Mouse (Mus musculus) subcutaneous adipose tissue, adult 2 months (tissue): ENCODE data around the gene Zfp287. TPM values are rescaled to one million over a fixed set of nuclear protein-coding genes. Genes with fewer than 3 reads are reported as not detected.

Experiments
- polyA plus RNA-seq: library from polyadenylated mRNA; depleted of rRNA; stranded (reverse); fragments of >200 nt; gene quantifications from 2 replicates; pipeline ENCODE4 v1.2.3, GENCODE M21; 2012; ENCODE audit warnings: low replicate concordance; rRNA removed

The Zfp287 gene
- 1.7 and 3.8 TPM in 2 replicates for polyA plus RNA-seq

DNA sequence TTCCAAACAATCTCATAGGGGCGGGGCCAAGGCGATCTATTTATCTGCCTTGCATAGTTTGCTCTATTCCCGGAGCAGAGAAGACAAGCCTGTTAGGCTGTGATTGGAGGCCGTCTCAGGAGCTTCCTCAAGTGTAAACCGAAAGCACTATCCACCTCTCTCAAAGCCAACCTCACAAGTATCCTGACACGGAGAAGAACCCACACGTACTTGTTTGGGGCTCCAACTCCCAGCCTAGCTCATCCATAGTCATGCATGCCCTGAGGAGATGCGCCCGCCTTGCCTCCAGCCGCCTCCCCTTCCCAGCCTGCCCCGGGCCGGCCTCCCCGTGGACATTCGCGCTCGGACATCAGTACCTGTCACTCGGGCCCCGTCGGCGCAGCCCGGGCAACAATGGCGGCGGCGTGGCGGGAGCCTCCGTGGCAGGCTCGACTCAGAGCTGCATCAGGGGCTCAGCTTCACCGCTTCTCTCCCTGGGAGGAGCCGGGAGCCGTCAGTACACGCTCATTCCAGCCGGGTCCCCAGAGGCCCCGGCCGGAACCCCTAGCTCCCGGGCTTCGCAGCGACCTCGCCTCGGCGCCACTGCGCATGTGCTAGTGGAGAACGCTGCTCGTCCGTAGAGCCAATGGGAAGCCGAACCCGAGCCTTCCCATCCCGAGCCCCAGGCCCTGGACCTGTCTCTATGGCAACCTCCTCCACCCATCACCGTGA, at the start of gene Zfp287:
TSS of gene Zfp287 (minus strand) at position 595 of the 711 bp plus-strand sequence.

DNA sequence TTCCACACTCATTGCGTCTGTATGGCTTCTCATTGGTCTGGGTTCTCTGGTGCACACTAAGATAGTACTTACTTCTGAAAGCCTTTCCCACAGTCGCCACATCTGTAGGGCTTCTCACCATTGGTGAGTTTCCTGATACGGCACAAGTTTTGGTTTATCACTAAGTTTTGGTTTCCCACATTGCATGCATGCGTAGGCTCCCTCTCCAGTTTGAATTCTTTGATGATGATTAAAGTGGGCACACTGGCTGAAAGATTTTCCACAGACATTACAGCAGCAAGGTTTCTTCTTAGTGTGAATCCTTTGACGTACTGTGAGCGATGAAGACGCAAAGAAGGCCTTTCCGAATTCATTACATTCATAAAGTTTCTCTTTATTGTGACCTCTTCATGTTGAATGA, 21.1 kb upstream of the Zfp287 start, which contains the start of gene Gm10428:
TSS of gene Gm10428 (plus strand) at position 321 of the 400 bp plus-strand sequence.

Other genes starting within 250 kb of the Zfp287 start
- gene Cenpv, start 192.6 kb downstream of the Zfp287 start, polyA plus RNA-seq, result 39.3 and 53.6 TPM in 2 replicates
- gene Ubb, start 180.7 kb downstream of the Zfp287 start, polyA plus RNA-seq, result 1,963 and 2,031 TPM in 2 replicates
- 14.3 and 27.2 TPM in 2 replicates for gene Trpv2, start 157.4 kb downstream of the Zfp287 start, polyA plus RNA-seq
- 5.4 and 21.2 TPM in 2 replicates for gene Lrrc75a, start 83.4 kb downstream of the Zfp287 start, polyA plus RNA-seq
- gene Mmgt2, start 83.2 kb downstream of the Zfp287 start, polyA plus RNA-seq, result 8.0 and 53.5 TPM in 2 replicates
- not detected in 2 replicates for gene Gm10428, start 21.2 kb upstream of the Zfp287 start, polyA plus RNA-seq
- gene Zfp286, start 57.6 kb upstream of the Zfp287 start, polyA plus RNA-seq, result 0.83 and 4.6 TPM in 2 replicates
- 10.5 and 10.9 TPM in 2 replicates for gene Trim16, start 88.3 kb upstream of the Zfp287 start, polyA plus RNA-seq
- gene Fbxw10, start 115.2 kb upstream of the Zfp287 start, polyA plus RNA-seq, result 0.41 and 0.52 TPM in 2 replicates
- 15.8 and 19.9 TPM in 2 replicates for gene Tvp23b, start 147.6 kb upstream of the Zfp287 start, polyA plus RNA-seq
- gene Cdrt4, start 219.3 kb upstream of the Zfp287 start, polyA plus RNA-seq, result 0.24 TPM in 1 of 2 replicates, not detected in the other